Mouse (Mus musculus) forebrain, embryonic 16.5 days (tissue): ENCODE data around the gene Gm42417. TPM values are rescaled to one million over a fixed set of nuclear protein-coding genes. Genes with fewer than 3 reads are reported as not detected.

Experiments used
- ATAC-seq: fragments of 200-750 bp; cut with Nextera tagmentation; 2 replicates; pipeline ENCODE4 v1.8.0; 2017; ENCODE audit warnings: mild to moderate bottlenecking, moderate library complexity
- H3K27ac ChIP-seq: fragments of 300-500 bp; sonication (generic); 2 replicates; pipeline ENCODE4 v1.5.1; 2014; ENCODE audit warnings: low read length, control low read depth
- H3K27me3 ChIP-seq: fragments of 300-500 bp; sonication (generic); replicated peaks from 2 replicates; pipeline ENCODE4 v1.6.1; 2014; ENCODE audit warnings: low read length; ENCODE audit not compliant: control insufficient read depth, insufficient read depth
- H3K36me3 ChIP-seq: fragments of 300-500 bp; sonication (generic); 2 replicates; pipeline ENCODE4 v1.6.1; 2014; ENCODE audit not compliant: control insufficient read depth, insufficient read depth
- H3K4me1 ChIP-seq: fragments of 300-500 bp; sonication (generic); replicated peaks from 2 replicates; pipeline ENCODE4 v1.6.1; 2014; ENCODE audit warnings: low read length; ENCODE audit not compliant: control insufficient read depth, insufficient read depth
- H3K4me2 ChIP-seq: fragments of 300-500 bp; sonication (generic); 2 replicates; pipeline ENCODE4 v1.6.1; 2014; ENCODE audit warnings: mild to moderate bottlenecking, low read length, control low read depth
- H3K4me3 ChIP-seq: fragments of 300-500 bp; sonication (generic); replicated peaks from 2 replicates; pipeline ENCODE4 v1.5.1; 2014; ENCODE audit warnings: mild to moderate bottlenecking, low read length, control low read depth
- H3K9ac ChIP-seq: fragments of 300-500 bp; sonication (generic); replicated peaks from 2 replicates; pipeline ENCODE4 v1.6.1; 2014; ENCODE audit warnings: low read depth, low read length, control low read depth
- H3K9me3 ChIP-seq: fragments of 300-500 bp; sonication (generic); 2 replicates; pipeline ENCODE4 v1.6.1; 2016; ENCODE audit warnings: low read length; ENCODE audit not compliant: control insufficient read depth
- WGBS: fragments of 180-500 bp; shearing (Covaris S2); extraction: QIAGEN DNeasy Blood & Tissue Kit; methylation state at CpG from one replicate; pipeline ENCODE4 v1.1.7; 2014; 5-methylcytosine and 5-hydroxymethylcytosine counted together
- polyA plus RNA-seq: library from polyadenylated mRNA; unstranded; fragments of >200 nt; fragmentation: Nextera tagmentation; extraction: Ambion mirVana; gene quantifications from 2 replicates; pipeline ENCODE4 v1.2.1, GENCODE M21; 2015

Gene Gm42417
- 0.22 and 0.42 TPM in 2 replicates for polyA plus RNA-seq

- no peaks in the 10 kb centered on the region for H3K9me3 ChIP-seq
- no peaks in the 10 kb centered on the region for H3K27me3 ChIP-seq
- H3K9ac ChIP-seq: no peak within 1 kb of the TSS
- 75% methylated on average over 9 of the region's 9 CpGs for WGBS
- ATAC-seq: no peak
- H3K36me3 ChIP-seq: peaks cover 2% of the 10 kb centered on the region; the same call in 1 of the 2 replicates
- H3K4me3 ChIP-seq: no peak within 1 kb of the TSS
- no peak within 1 kb of the TSS for H3K27ac ChIP-seq
- H3K4me1 ChIP-seq: 0 out of 2 replicates have a peak, but pooled peaks cover 7% of the 10 kb centered on the region
- H3K4me2 ChIP-seq: no peak within 1 kb of the TSS
These were observed at the start of gene Gm42417 for GRCm38 (mm10) chr1:36539186-36539585. TSS of gene Gm42417 (minus strand) at chr1:36539429.

GRCm38 (mm10) chr1:36587860-36588259 is 48.6 kb upstream of the Gm42417 start:
- Histone ChIP-seq H3K4me1 (no peaks in the 10 kb centered on the region; the same call in 1 of the 2 replicates), H3K36me3 (no peaks in the 10 kb centered on the region), H3K9me3 (no peaks in the 10 kb centered on the region), H3K27me3 (peaks cover 7% of the 10 kb centered on the region; the same call in 1 of the 2 replicates), H3K9ac (no peak overlapping the region), H3K4me3 (no peak overlapping the region), H3K27ac (no peak overlapping the region), H3K4me2 (no peak overlapping the region)
- WGBS: 90% methylated on average over 6 of the region's 6 CpGs
- no peak for ATAC-seq

- Histone ChIP-seq H3K9me3 (no peaks in the 10 kb centered on the region), H3K4me2 (no peak overlapping the region), H3K4me1 (peaks cover 2% of the 10 kb centered on the region; the same call in 1 of the 2 replicates), H3K4me3 (no peak overlapping the region), H3K9ac (no peak overlapping the region), H3K27me3 (peaks cover 7% of the 10 kb centered on the region; the same call in 1 of the 2 replicates), H3K27ac (no peak overlapping the region), H3K36me3 (no peaks in the 10 kb centered on the region)
- ATAC-seq: no peak
- 30% methylated on average over 4 of the region's 4 CpGs for WGBS
These were observed 47.1 kb upstream of the Gm42417 start for GRCm38 (mm10) chr1:36586288-36586687.

DNA sequence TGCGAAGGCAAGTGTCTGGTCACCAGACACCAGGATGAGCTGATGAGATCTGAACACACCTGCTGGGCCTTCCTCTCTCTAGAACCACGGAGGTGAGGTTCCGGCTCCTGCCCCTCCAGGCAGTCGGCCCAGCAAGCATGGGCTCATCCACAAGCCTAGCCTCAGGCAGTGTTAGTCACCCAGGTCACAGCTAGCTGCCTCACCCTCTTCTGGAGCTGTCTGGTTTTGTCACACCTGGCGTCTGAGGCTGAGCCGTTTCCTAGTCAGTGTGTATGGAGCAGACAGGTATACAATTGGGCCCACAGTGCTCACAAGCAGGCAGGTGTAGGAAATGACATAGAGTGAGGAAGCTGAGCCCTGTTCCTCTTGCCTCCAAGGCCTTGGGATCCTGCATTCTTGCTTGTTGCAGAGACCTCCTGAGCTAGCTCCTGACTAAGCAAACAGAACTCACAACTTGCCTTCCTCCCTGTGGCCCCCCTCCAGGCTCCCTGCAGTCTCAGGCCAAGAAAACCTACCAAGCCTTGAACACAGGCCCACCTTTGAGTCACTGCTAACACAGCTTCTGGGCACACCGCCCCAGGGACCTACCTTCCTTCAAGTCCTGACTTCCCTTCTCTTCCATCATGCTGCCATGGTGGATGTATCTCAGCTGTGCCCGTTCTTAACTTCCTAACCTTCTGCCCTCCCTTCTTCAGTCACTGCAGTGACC is 44.3 kb upstream of the Gm42417 start:
- no peak for ATAC-seq
- 85% methylated on average over 8 of the region's 8 CpGs for WGBS
- Histone ChIP-seq H3K9ac (no peak overlapping the region), H3K36me3 (no peaks in the 10 kb centered on the region), H3K4me1 (peaks cover 19% of the 10 kb centered on the region), H3K27me3 (peaks cover 7% of the 10 kb centered on the region; the same call in 1 of the 2 replicates), H3K4me2 (no peak overlapping the region), H3K9me3 (no peaks in the 10 kb centered on the region), H3K27ac (no peak overlapping the region), H3K4me3 (no peak overlapping the region)

DNA sequence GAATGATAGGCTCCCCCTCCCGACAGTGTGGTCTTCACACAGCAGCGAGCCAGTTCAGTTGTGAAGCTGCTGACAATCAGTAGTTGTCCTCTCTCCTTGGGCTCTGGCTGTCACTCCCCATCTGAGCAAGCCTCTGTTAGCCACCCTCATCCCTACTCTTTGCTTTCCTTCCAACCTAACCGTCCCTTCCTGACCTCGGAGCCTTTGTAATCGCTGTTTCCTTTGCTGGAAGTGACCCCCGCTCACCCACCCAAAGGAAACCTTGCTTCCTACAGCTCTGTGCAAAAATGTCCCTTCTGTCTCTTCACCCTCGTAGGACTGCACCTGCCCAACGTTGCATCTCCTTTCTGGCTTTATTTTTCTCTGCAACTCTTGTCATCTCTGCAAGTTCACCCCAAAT is 43.0 kb upstream of the Gm42417 start:
- no peak for ATAC-seq
- Histone ChIP-seq H3K9ac (no peak overlapping the region), H3K27me3 (peaks cover 12% of the 10 kb centered on the region; the same call in 1 of the 2 replicates), H3K36me3 (no peaks in the 10 kb centered on the region), H3K4me1 (peaks cover 19% of the 10 kb centered on the region), H3K4me3 (no peak overlapping the region), H3K27ac (no peak overlapping the region), H3K4me2 (no peak overlapping the region), H3K9me3 (no peaks in the 10 kb centered on the region)
- WGBS: 73% methylated on average over 8 of the region's 8 CpGs

GRCm38 (mm10) chr1:36581260-36581659 is 42.0 kb upstream of the Gm42417 start:
- Histone ChIP-seq H3K4me3 (no peak overlapping the region), H3K36me3 (no peaks in the 10 kb centered on the region), H3K27me3 (peaks cover 12% of the 10 kb centered on the region; the same call in 1 of the 2 replicates), H3K4me1 (peaks cover 19% of the 10 kb centered on the region), H3K4me2 (no peak overlapping the region), H3K9ac (peak overlapping the region; percentile 55; the same call in 1 of the 2 replicates), H3K9me3 (no peaks in the 10 kb centered on the region), H3K27ac (peak overlapping the region; percentile 85)
- no peak for ATAC-seq
- 5% methylated on average over 5 of the region's 5 CpGs for WGBS

GRCm38 (mm10) chr1:36580384-36581207 is 41.4 kb upstream of the Gm42417 start:
- Histone ChIP-seq H3K4me1 (peaks cover 19% of the 10 kb centered on the region), H3K27ac (peak overlapping the region; percentile 85), H3K27me3 (peaks cover 12% of the 10 kb centered on the region; the same call in 1 of the 2 replicates), H3K36me3 (no peaks in the 10 kb centered on the region), H3K4me2 (peak overlapping the region; percentile 41), H3K4me3 (no peak overlapping the region; the same call in 1 of the 2 replicates), H3K9ac (peak overlapping the region; percentile 55), H3K9me3 (no peaks in the 10 kb centered on the region)
- peak; percentile 93 for ATAC-seq
- WGBS: under 1% methylated on average over 17 of the region's 17 CpGs

GRCm38 (mm10) chr1:36579974-36580383 is 40.8 kb upstream of the Gm42417 start:
- Histone ChIP-seq H3K9ac (no peak overlapping the region), H3K36me3 (no peaks in the 10 kb centered on the region), H3K9me3 (no peaks in the 10 kb centered on the region), H3K4me2 (peak overlapping the region; percentile 41), H3K27ac (peak overlapping the region; percentile 85), H3K4me3 (no peak overlapping the region), H3K4me1 (peaks cover 19% of the 10 kb centered on the region), H3K27me3 (peaks cover 12% of the 10 kb centered on the region; the same call in 1 of the 2 replicates)
- peak; percentile 36 for ATAC-seq
- WGBS: 18% methylated on average over 6 of the region's 6 CpGs
